Mouse (Mus musculus) gastrocnemius, adult 8-10 months (tissue): Measurements from ENCODE around the gene Gm973. TPM values are rescaled to one million over a fixed set of nuclear protein-coding genes. Genes with fewer than 3 reads are reported as not detected.

Experiments
- DNase-seq, 2 experiments: peaks; one replicate each; pipeline ENCODE4 v3.0.0; 2022; ENCODE audit warnings: low spot score in 2 of 2
- total RNA-seq, 4 experiments: library from RNA; stranded (reverse); gene quantifications; 2 replicates each; pipeline ENCODE4 v1.2.4; 2022

Gm973 gene
- total RNA-seq = 1 to 10 TPM in 2 of 4 experiments, under 1 TPM in 2; 0.56 to 1.8 (median 0.90) TPM

DNA sequence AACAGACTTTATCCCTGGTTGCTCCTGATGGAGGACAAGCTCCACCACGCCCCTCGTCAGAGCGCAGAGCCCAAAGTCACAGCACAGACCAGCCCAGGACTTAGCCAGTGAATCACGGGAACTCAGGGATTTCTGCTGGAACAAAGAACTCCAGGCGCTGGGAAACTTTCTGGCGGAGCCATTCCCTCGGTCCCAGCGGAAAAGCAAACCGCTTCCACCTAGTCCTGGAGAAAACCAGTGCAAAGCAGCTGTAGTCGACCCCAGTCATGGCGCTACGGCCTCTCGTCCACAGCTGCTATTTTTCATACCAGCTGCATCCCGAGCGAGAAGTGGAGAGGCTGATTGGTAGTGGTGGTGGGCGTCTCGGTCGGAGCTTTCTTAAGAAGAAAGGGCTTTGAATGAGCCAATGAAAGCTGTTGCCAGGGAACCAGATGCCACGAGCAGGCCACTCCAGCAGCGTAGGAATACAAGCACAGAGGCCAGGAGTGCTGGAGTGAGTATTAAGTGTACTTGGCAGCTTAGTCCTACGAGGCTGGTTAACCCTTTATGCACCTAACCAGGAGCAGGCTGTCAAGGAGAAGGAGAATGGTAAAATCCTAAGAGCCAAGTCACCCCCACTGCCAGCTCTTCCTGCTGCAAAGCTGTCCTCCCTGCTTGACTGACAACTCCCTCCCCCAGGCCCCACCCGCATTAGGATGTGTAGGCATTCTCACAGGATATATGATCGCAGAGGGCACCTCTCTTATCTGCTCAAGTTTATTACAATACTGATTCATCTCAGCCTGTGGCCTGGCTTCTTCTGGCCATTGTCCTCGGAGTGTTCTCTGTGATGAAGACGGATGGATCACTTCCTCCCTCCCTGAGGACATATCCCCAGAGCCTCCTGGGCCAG, at the start of gene Gm973:
Gene Gm973 (plus strand): TSS at position 239 of the 892 bp plus-strand sequence.
- DNase-seq = peak; percentile 31 to 36

DNA sequence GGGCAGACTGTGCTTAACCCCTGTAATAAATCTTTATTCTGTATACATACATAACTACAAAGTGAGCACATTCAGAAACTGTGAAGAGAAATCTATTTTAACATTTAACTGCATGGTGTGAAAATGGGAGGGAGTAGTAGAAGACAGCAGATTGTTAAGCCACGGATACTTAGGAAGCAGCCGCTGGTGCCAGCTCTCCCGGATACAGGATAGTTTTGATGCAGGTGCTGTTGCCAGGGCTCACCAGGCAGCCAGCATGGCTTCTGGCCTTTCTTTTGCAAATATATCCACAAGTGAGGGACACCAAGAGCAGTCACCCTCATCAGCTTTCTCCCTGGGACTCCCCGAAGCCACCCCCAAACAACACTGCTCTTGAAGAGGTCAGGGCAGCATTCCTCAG, 46.9 kb upstream of the Gm973 start:
- DNase-seq = no peak

DNA sequence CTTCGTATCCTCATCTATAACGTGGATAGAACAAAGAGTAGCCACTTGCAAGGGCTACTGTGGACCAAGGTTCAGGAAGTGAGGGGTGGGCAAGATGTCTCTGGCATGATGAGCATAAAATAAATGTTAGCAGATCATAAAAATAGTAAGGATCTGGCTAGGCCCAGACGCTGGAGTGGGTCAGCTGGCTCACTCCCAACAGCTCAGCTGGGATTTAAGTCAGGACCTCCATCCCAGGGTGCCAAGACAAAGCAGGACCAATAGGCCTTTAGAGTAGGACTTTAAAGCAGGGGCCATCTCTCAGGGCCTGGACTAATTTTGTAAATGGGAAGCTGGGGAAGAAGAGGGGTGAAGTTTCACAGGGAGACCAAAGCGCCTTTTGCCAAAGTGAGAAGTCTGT, 45.3 kb upstream of the Gm973 start:
- DNase-seq = no peak

DNA sequence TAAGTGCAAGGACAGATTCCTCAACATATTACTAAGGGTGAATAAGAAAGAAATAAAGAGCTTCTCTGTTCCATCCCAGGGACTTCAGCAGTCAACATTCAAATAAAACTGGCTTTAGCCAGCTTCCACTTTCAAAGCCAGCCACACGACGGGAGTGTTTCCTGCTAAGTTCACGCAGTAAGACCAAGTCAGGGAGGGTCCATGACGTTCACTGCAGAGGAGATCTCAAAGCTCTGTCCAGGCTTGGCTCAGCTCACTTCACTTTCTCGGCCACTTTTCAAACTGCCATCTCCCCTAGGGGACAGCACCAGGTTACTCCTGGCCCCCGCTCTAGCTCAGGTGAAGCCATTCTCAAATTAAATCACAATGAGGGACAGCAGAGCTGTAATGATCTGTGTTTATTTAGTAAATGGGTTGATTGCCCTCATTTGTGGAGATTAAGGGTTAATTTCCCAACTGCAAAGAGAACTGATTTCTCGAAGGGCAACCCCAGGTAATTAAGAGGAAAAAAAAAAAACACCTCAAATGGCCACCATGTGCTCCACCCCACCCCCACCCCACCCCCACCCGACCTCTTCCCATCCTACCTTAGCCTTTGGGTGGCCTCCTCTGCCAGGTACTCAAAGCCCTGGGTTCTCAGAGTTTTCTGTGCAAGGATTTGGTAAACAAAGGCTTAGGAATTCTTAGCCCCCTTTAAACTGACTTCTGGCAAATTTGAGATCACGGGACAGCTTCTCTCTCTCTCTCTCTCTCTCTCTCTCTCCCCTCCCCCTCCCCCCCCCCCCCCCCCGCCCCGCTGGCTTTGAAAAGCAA, 43.5 kb upstream of the Gm973 start:
- no peak for DNase-seq

DNA sequence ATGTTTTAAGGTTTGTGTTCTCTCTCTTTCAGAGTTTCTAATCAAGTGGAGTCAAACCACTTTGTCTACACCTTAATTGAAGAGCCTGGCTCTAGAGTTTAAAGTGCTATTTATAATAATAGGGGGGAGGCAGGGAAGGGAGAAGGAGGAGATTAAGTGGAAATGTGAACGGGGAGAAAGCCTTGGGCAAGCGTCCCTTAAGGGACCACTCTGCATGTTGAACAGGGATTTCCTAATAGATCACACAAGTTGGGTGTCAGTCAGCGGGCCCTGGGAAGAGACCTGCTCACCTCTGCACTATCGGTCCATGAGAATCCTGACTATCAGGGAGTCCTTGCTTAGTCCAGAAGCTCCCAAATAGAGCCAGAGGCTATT, 42.9 kb upstream of the Gm973 start:
- no peak for DNase-seq

DNA sequence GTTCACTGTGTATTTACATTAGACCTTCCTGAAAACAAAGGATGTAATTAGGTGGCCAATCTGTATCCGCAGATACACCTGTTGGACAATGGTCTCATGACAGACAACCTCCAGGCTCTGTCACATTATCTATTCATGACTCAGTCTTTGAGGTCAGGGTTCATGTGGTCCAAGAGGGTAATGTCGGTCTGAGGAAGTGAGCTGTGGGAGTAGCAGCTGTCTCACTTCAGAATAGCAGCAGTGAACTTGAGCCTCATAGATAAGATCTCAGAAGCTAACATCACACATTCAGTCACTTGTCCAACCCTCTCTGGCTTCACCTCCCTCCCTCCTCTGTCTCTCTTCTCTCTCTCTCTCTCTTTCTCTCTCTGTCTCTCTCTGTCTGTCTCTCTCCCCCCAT, 40.4 kb upstream of the Gm973 start:
- no peak for DNase-seq

DNA sequence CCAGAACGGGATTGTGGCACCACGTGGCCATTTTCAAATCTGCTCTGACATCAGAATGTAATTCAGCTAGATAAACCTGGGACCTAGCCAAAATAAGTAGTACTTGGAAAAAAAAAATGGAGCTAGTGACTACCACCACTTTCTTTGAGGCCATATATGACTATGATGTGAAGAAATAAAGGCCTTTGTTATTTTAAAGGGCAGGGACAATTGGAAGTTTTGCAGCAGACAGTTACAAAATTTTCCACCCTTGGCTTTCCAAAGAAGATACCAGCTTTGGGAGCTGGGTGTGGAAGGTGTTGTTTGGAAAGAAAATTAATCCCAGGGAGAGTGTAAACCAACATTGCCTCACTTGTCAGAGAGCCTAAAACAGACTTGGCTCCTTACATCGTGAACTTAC, 37.2 kb upstream of the Gm973 start:
- no peak for DNase-seq

DNA sequence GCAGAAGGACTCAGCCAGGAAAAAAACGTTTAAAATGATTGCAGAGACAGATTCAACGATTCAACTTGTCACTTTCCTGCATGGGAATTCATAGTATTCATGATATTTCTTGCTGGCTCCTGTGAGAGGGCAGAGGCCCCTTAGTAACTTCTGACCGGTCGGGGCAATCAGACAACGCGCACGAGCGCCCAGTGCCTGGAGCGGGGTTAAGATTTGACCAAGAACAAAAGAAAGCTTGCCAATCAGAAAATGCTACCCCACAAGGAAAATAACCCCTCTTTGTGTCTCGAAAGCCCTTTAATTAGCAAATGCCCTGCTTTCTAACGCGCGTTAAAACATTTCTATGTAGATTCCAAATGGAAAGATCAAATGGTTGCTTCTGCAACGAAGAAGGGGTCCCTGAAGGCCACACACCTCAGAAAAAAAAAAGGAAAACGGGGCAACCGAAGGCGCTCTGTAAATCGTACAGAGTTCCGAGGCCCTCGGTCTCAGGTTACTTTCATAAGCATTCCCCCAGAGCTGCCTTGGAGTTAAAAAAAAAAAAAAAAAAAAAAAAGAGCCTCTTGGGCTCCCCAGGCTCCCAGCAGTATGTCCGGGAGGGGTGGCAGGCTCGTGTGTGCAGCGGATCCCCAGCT, 35.1 kb upstream of the Gm973 start:
- no peak for DNase-seq

DNA sequence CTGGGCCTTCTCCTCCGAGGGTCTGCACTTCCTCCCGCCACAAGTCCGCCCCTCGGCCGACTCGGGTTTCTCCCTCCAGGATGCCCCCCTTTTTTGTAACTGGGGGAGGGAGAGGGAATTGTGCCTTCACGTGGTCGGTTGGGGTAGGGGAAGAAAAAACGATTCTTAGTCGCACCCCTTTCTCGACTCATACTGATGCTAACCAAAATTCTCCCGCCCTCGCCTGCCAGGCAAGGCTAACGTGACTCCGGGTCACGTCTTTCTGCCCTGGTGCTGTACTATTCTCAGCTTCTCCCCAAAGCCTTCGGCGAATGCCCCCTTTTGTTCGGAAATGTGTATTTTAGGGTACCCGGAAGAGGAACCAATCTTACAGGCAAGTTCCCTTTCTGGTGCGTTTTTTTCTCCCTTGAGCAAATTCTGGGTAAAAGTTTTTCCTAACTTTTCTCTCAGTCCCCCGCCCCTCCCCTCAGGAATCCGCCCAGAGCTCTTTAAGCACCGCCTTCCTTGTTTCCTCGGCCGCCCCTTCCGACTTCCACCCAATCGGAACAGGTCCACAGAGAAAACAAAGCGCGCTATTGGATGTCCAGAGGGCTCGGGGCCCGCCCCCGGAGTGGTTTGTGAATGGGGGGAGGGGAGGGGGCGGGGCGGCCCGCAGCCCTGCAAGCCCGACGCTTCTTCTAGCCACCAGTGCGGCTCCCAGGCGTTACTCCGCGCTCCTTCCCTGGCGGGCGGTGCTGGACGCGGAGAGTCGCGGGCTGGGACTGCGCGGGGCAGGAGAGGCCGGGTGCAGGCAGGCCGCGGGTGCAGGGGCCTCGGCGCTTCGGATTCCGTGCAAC, 34.4 kb upstream of the Gm973 start:
- DNase-seq = peak; percentile 94 to 95

DNA sequence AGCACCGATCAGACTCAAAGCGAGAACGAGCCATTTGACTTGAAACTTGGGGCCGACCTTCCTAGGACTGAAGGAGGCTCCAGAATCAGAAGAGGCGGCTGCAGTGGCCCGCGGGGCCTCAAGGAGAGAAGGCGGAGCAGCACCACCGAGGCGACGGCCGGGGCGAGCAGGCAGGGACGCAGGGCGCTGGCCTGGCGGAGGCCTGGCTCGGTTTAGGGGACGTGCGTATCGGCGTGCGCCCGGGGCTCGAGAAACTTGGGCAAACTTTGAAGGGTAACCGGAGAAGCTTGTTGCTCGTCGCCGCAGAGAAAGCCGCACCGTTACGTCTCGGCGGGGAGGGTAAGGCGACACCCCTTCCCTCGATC, 33.8 kb upstream of the Gm973 start, which contains the start of gene Fzd7:
Gene Fzd7 (plus strand): TSS at position 94 of the 365 bp plus-strand sequence.
- DNase-seq = peak; percentile 53 to 68

DNA sequence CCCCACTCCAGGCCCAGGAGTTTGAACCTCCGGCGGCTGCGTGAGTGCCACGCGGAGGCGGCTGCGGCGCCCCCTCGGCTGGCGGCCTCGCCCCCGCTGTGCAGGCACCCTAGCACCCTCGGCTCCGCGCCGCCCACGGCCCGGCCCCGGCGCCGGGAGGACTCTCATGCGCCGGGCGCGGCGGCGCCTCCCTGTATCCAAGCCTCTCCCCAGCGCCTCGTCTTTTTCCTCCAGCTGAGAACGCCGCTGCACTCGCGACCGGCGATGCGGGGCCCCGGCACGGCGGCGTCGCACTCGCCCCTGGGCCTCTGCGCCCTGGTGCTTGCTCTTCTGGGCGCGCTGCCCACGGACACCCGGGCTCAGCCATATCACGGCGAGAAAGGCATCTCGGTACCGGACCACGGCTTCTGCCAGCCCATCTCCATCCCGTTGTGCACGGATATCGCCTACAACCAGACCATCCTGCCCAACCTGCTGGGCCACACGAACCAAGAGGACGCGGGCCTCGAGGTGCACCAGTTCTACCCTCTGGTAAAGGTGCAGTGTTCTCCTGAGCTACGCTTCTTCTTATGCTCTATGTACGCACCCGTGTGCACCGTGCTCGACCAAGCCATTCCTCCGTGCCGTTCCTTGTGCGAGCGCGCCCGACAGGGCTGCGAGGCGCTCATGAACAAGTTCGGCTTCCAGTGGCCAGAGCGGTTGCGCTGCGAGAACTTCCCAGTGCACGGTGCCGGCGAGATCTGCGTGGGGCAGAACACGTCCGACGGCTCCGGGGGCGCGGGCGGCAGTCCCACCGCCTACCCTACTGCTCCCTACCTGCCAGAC, 33.2 kb upstream of the Gm973 start:
- DNase-seq = peak; percentile 32 to 62

DNA sequence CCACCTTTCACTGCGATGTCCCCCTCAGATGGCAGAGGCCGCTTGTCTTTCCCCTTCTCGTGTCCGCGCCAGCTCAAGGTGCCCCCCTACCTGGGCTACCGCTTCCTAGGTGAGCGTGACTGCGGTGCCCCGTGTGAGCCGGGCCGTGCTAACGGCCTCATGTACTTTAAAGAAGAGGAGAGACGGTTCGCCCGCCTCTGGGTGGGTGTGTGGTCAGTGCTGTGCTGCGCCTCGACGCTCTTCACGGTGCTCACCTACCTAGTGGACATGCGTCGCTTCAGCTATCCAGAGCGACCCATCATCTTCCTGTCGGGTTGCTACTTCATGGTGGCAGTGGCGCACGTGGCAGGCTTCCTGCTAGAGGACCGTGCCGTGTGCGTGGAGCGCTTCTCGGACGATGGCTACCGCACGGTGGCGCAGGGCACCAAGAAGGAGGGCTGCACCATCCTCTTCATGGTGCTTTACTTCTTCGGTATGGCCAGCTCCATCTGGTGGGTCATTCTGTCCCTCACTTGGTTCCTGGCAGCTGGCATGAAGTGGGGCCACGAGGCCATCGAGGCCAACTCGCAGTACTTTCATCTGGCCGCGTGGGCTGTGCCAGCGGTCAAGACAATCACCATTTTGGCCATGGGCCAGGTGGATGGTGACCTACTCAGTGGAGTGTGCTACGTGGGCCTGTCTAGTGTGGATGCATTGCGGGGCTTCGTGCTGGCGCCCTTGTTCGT, 32.4 kb upstream of the Gm973 start:
- DNase-seq = peak; percentile 71 to 81

DNA sequence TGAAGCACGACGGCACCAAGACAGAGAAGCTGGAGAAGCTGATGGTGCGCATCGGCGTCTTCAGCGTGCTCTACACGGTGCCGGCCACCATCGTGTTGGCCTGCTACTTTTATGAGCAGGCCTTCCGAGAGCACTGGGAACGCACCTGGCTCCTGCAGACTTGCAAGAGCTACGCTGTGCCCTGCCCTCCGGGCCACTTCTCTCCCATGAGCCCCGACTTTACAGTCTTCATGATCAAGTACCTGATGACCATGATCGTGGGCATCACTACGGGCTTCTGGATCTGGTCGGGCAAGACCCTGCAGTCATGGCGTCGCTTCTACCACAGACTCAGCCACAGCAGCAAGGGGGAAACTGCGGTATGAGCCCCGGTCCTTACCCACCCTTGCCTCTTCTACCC, 31.8 kb upstream of the Gm973 start:
- DNase-seq = no peak

DNA sequence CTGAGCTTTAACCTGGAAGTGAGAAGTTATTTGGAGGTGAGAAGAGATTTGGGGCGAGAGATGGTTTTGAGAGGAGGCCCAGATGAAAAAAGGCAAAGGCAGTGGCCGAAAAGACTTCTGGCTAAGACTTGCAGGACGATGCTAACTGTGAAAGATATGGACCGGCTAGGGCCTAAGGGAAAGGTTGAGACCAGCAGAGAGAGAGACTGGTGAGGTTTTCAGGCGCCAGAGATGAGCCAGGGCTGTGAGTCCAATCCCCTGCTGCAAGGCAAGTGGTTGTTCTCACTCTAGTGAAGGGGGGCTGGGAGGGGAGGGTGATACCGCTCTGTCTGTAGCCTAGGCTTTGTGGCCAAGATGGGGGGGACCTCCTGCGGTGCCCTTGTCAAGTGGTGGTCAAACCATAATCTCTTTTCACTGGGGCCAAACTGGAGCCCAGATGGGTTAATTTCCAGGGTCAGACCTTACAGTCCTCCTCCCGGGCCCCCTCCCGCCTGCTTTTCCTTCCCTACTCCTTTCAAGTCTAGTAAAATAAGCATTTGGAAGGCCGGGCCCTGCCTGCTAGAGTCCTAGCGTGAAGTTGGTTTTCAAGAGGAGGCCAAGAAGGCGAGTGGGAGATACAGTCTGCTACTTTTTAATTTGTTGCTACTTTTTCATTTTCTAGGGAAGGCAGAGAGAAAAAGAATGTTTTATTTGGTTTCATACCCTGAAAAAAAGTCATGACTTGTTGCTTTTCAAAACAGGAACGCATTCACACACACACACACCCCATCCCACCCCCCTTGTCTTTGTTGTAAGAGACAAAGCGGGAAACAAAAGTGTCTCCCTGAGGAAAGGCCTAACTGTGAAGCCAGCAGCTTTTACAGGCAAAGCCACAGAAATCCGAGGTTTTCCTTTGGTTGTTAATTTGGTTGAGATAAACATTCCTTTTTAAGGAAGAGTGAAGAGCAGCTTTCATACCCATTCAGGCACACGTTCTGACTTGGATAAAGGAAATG, 31.0 kb upstream of the Gm973 start:
- no peak for DNase-seq

DNA sequence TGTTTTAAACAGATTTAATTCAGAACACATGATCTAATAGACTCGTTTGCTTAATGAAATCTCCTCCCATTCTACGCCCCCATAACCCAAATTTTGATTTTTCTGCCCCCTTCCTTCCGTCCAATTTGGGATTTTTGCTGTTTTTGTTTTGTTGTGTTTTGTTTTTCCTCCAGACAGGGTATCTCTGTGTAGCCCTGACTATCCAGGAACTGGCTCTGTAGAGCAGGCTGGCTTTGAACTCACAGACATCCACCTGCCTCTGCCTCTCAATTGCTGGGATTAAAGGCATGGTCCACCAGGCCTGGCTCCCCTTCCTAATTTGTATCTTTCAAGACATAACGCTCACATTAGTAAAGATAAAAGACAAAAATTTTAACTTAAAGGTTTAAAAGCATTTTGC, 30.3 kb upstream of the Gm973 start:
- no peak for DNase-seq

DNA sequence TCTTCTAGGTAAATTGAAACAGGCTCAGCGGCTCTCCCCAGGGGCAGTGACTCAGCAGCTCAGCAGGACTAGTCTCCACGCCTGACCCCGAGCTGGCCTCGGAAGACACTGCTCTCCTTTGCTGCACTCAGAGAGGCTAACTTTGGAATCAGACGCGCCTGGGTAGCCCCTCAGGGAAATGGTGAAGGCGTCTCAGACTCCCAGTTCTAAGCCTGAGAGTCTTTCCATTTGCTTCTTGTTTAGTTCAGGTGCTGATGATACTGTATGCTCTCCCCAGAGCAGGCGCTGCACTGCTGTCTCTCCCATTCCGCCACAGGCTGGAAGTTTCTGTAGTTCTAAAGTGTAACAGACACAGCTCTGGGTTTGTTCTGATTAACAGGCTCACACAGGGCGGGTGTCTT, 28.4 kb upstream of the Gm973 start:
- peak; percentile 61 to 79 for DNase-seq

DNA sequence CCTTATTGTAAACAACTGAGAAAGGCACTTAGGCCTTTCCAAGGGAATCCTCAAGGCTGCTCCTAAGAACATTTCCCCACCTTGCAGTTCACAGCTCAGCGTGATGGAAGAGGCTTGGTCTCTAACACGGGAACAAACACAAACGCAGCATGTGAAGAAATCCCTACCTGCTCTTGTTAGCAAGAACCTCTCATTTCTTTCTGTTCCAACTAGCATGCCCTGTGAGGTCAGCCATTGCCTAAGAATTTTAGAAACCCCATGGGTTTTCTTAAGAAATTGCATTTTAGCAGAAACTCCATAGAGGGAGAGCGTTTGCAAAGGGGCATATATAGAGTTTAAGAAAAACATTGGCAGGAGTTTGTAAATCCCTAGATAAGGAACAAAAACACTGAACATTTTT, 27.6 kb upstream of the Gm973 start:
- DNase-seq = no peak

DNA sequence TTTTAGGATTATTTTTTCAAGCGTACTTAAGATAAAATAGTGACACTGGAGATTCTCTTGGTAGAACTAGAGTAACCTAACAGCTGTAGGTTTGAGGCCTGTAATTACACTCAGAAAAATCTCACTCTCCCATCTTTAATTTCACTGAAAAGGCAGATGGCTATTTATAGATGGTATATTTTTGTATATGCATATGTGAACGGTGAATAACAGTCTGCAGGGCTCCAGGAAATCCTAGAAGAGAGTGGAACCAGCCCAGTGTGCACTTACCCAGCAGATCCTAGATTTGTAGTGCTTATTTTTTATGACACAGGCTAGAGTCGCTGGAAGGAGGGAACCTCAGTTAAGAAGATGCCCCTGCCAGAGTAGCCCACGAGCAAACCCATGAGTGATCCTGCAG, 27.1 kb upstream of the Gm973 start:
- peak in 1 of 2 experiments; percentile 19 for DNase-seq
